Comparison of ENCODE assay signal across 9 mouse cellular contexts in genomic region chr14:90432874-90433543, GRCm38 (mm10).
DNase-seq lines count a peak whose midpoint lies in the region; ATAC-seq and TF ChIP-seq lines count a peak whose summit lies in the region.
"Had no signal": no experiment of that assay in that cellular context is flagged by ENCODE, and none has a peak within 500 bp of the region (broad histone marks: within the 10 kb centered on the region; RNA-seq: fewer than 3 reads in every experiment).

No protein-coding gene starts in this region.

- H3K4me1 ChIP-seq in CH12.LX (ENCODE audit: control insufficient read depth in 1 of 2, insufficient read depth in 2 of 2), result no peaks in the 10 kb centered on the region
- H3K4me1 ChIP-seq in forebrain, embryonic 14.5 days (ENCODE audit: control insufficient read depth, insufficient read depth, low read length), result no peaks in the 10 kb centered on the region
- no peaks in the 10 kb centered on the region for H3K4me1 ChIP-seq in stomach, postnatal 0 days (replicated peaks; ENCODE audit: control insufficient read depth, insufficient read depth)
- H3K4me1 ChIP-seq: heart, embryonic 15.5 days had no signal

- WGBS in forebrain, embryonic 14.5 days, result 48% methylated on average over 7 of the region's 7 CpGs
- WGBS in stomach, postnatal 0 days, result 44% methylated on average over 7 of the region's 7 CpGs

- no peak overlapping the region for H3K27ac ChIP-seq in gastrocnemius, adult 2 months
- H3K27ac ChIP-seq in CH12.LX (ENCODE audit: insufficient read depth, low read depth), result no peak overlapping the region
- H3K27ac ChIP-seq in forebrain, embryonic 14.5 days (ENCODE audit: low read depth, low read length), result no peak overlapping the region
- H3K27ac ChIP-seq in stomach, postnatal 0 days (replicated peaks), result no peak overlapping the region
- H3K27ac ChIP-seq: heart, embryonic 15.5 days had no signal

- no peaks in the 10 kb centered on the region for H3K79me2 ChIP-seq in CH12.LX (replicated peaks; ENCODE audit: control insufficient read depth, extremely low read depth, insufficient read depth, poor library complexity, severe bottlenecking)

- H3K9me3 ChIP-seq in CH12.LX (replicated peaks; ENCODE audit: low read length), result peaks cover 14% of the 10 kb centered on the region
- H3K9me3 ChIP-seq in forebrain, embryonic 14.5 days (replicated peaks; ENCODE audit: control insufficient read depth, low read length), result no peaks in the 10 kb centered on the region
- no peaks in the 10 kb centered on the region for H3K9me3 ChIP-seq in stomach, postnatal 0 days (ENCODE audit: control insufficient read depth, low read length)
- H3K9me3 ChIP-seq: heart, embryonic 15.5 days had no signal

- H3K9ac ChIP-seq in CH12.LX (ENCODE audit: insufficient read depth, low read depth), result no peak overlapping the region
- H3K9ac ChIP-seq in forebrain, embryonic 14.5 days (ENCODE audit: low read length), result no peak overlapping the region
- H3K9ac ChIP-seq in stomach, postnatal 0 days (ENCODE audit: low read length), result no peak overlapping the region
- H3K9ac ChIP-seq: heart, embryonic 15.5 days had no signal

- in situ Hi-C loops in CH12.LX (cut with MboI; ENCODE audit: low pct_ligation_motif_present, low pct_unique_long_range_greater_than_20kb, low sequenced_read_pairs), result no loop called here

- dilution Hi-C loops in CH12.LX (cut with MboI; ENCODE audit: extremely low pct_ligation_motif_present, extremely low pct_unique_long_range_greater_than_20kb, low sequenced_read_pairs), result no loop called here

- peak; percentile 50 for TF ChIP-seq RAD21 in CH12.LX (IDR thresholded peaks at IDR 0.05; ENCODE audit: low read depth, low read length)

- intact Hi-C loops in gastrocnemius, adult 2 months (cut with DNase I), result no loop called here

- no peak overlapping the region for H3K4me2 ChIP-seq in CH12.LX (ENCODE audit: insufficient read depth, low read depth, poor library complexity, severe bottlenecking)
- no peak overlapping the region for H3K4me2 ChIP-seq in forebrain, embryonic 14.5 days (ENCODE audit: low read length)
- no peak overlapping the region for H3K4me2 ChIP-seq in stomach, postnatal 0 days (replicated peaks; ENCODE audit: low read depth)
- H3K4me2 ChIP-seq: heart, embryonic 15.5 days had no signal

- TF ChIP-seq POLR2A in CH12.LX (IDR thresholded peaks at IDR 0.05; ENCODE audit: low read depth, low read length), result no peak

- no peak for TF ChIP-seq EP300 in CH12.LX (IDR thresholded peaks at IDR 0.05; ENCODE audit: low read length)
- TF ChIP-seq EP300 in stomach, postnatal 0 days (optimal IDR thresholded peaks at IDR 0.05), result no peak

- no peaks in the 10 kb centered on the region for H3K27me3 ChIP-seq in CH12.LX (replicated peaks)
- H3K27me3 ChIP-seq in forebrain, embryonic 14.5 days (replicated peaks; ENCODE audit: control insufficient read depth, insufficient read depth, low read length), result no peaks in the 10 kb centered on the region
- no peaks in the 10 kb centered on the region for H3K27me3 ChIP-seq in stomach, postnatal 0 days (ENCODE audit: control insufficient read depth, insufficient read depth, low read length)
- H3K27me3 ChIP-seq: heart, embryonic 15.5 days had no signal

- ATAC-seq in forebrain, embryonic 14.5 days, result peak; percentile 87
- peak; percentile 57 for ATAC-seq in megakaryocyte progenitor cell, adult 5-6 weeks (replicated peaks; ENCODE audit: poor library complexity)
- no peak for ATAC-seq in stomach, postnatal 0 days (ENCODE audit: low FRiP score, low TSS enrichment)

- peak; percentile 61 for TF ChIP-seq CTCF in gastrocnemius, adult 2 months (IDR thresholded peaks at IDR 0.05)
- peak in 1 of 2 experiments; percentile 56; a peak in 2 of 4 replicates for TF ChIP-seq CTCF in CH12.LX (conservative IDR thresholded peaks at IDR 0.05 in 1 of 2, IDR thresholded peaks at IDR 0.05 in 1 of 2; ENCODE audit: low read depth in 2 of 2, low read length in 2 of 2)
- peak; percentile 79 for TF ChIP-seq CTCF in stomach, postnatal 0 days (IDR thresholded peaks at IDR 0.05; ENCODE audit: low read depth)

- no peak for DNase-seq in gastrocnemius, adult 2 months
- no peak for DNase-seq in gastrocnemius, adult 8-10 months (ENCODE audit: low spot score in 2 of 2)
- peak; percentile 15 for DNase-seq in CH12.LX (ENCODE audit: extremely low read depth)
- DNase-seq in c-Kit-positive CD71-positive TER-119-negative erythroid progenitor cells, embryonic 14.5 days (ENCODE audit: low read depth), result peak; percentile 14
- peak; percentile 89 for DNase-seq in forebrain, embryonic 14.5 days (ENCODE audit: low spot score)
- DNase-seq in kidney, postnatal 4 days, result peak; percentile 68 to 72
- DNase-seq in stomach, postnatal 0 days (ENCODE audit: low spot score), result peak; percentile 48

- no peaks in the 10 kb centered on the region for H3K36me3 ChIP-seq in CH12.LX (replicated peaks in 1 of 2; ENCODE audit: control insufficient read depth in 1 of 2, insufficient read depth in 1 of 2, low read length in 1 of 2)
- no peaks in the 10 kb centered on the region for H3K36me3 ChIP-seq in forebrain, embryonic 14.5 days (ENCODE audit: control insufficient read depth, insufficient read depth, low read length)
- H3K36me3 ChIP-seq in stomach, postnatal 0 days (ENCODE audit: control insufficient read depth, insufficient read depth, low read length), result no peaks in the 10 kb centered on the region
- H3K36me3 ChIP-seq: heart, embryonic 15.5 days had no signal

- H3K4me3 ChIP-seq in gastrocnemius, adult 2 months, result no peak overlapping the region
- H3K4me3 ChIP-seq in CH12.LX (replicated peaks in 1 of 3; ENCODE audit: low read depth in 2 of 3, low read length in 2 of 3, poor library complexity in 1 of 3), result no peak overlapping the region
- no peak overlapping the region for H3K4me3 ChIP-seq in forebrain, embryonic 14.5 days (ENCODE audit: low read depth, low read length)
- H3K4me3 ChIP-seq in stomach, postnatal 0 days (ENCODE audit: low read depth, low read length), result no peak overlapping the region
- H3K4me3 ChIP-seq: heart, embryonic 15.5 days had no signal

TF ChIP-seq in CH12.LX, 34 proteins besides CTCF, POLR2A, EP300 and RAD21:
- TF ChIP-seq PAX5 (IDR thresholded peaks at IDR 0.05; ENCODE audit: low read length) (no peak), SMC3 (IDR thresholded peaks at IDR 0.05; ENCODE audit: low read depth, low read length) (peak; percentile 48)

Comparison
In these comparisons a context has a peak if more than half of its experiments do, and no peak if none do; other contexts are left out.
1. DNase-seq: peak in CH12.LX (single experiment), c-Kit-positive CD71-positive TER-119-negative erythroid progenitor cells, embryonic 14.5 days (single experiment), forebrain, embryonic 14.5 days (single experiment), kidney, postnatal 4 days (2 of 2) and stomach, postnatal 0 days (single experiment); none in gastrocnemius, adult 2 months (single experiment) and gastrocnemius, adult 8-10 months (0 of 2).